Mouse (Mus musculus) hindbrain, embryonic 12.5 days (tissue): ENCODE measurements around the gene Sacs. TPM values are rescaled to one million over a fixed set of nuclear protein-coding genes. Genes with fewer than 3 reads are reported as not detected.
A peak's percentile ranks its signal among the peaks of the same experiment; 100 is the strongest.

Experiments
- ATAC-seq: fragments of 200-750 bp; cut with Nextera tagmentation; 2 replicates; pipeline ENCODE4 v1.8.0; 2017; ENCODE audit warnings: moderate TSS enrichment; ENCODE audit not compliant: low FRiP score
- H3K27ac ChIP-seq: fragments of 300-500 bp; sonication (generic); 2 replicates; pipeline ENCODE4 v1.5.1; 2016; ENCODE audit warnings: mild to moderate bottlenecking
- H3K27me3 ChIP-seq: fragments of 300-500 bp; sonication (generic); 2 replicates; pipeline ENCODE4 v1.6.1; 2016; ENCODE audit warnings: mild to moderate bottlenecking
- H3K36me3 ChIP-seq: fragments of 300-500 bp; sonication (generic); 2 replicates; pipeline ENCODE4 v1.6.1; 2016; ENCODE audit warnings: mild to moderate bottlenecking
- H3K4me1 ChIP-seq: fragments of 300-500 bp; sonication (generic); 2 replicates; pipeline ENCODE4 v1.6.1; 2016
- H3K4me2 ChIP-seq: fragments of 300-500 bp; sonication (generic); replicated peaks from 2 replicates; pipeline ENCODE4 v1.6.1; 2016; ENCODE audit warnings: mild to moderate bottlenecking
- H3K4me3 ChIP-seq: fragments of 300-500 bp; sonication (generic); 2 replicates; pipeline ENCODE4 v1.5.1; 2016; ENCODE audit warnings: mild to moderate bottlenecking
- H3K9ac ChIP-seq: fragments of 300-500 bp; sonication (generic); 2 replicates; pipeline ENCODE4 v1.6.1; 2016; ENCODE audit warnings: mild to moderate bottlenecking, moderate library complexity
- H3K9me3 ChIP-seq: fragments of 300-500 bp; sonication (generic); replicated peaks from 2 replicates; pipeline ENCODE4 v1.6.1; 2016; ENCODE audit warnings: mild to moderate bottlenecking
- WGBS: fragments of 180-500 bp; shearing (Covaris S2); methylation state at CpG from one replicate; pipeline ENCODE4 v1.1.7; 2016; 5-methylcytosine and 5-hydroxymethylcytosine counted together
- polyA plus RNA-seq: library from polyadenylated mRNA; unstranded; fragments of >200 nt; fragmentation: Nextera tagmentation; extraction: Ambion mirVana; gene quantifications from 2 replicates; pipeline ENCODE4 v1.2.1, GENCODE M21; 2016

The Sacs gene
- polyA plus RNA-seq, 1 experiment from 2014 or later = 7.1 TPM

DNA sequence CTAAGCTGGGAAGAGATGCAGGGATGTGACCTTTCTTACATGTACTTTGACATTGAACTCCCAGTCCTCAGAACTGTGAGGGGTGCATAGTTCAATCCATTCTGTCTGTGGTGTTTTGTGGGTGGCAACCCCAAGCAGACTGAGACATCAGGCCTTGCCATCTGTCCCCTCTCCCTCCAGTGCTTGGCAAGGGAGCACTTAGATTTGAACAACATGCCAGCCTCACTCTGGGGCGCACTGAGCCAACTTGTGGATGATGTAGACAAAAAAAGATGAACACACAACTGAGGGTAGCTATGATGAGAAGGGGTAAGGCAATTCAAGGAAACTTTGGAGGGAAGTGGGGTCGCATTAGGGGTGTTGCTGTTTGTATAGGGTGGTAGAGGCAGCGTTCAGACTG is 26.2 kb downstream of the Sacs start:
- Histone ChIP-seq H3K9me3 (no peaks in the 10 kb centered on the region), H3K4me1 (peaks cover 11% of the 10 kb centered on the region; the same call in 1 of the 2 replicates), H3K4me2 (no peak overlapping the region), H3K27me3 (peaks cover 13% of the 10 kb centered on the region), H3K36me3 (no peaks in the 10 kb centered on the region), H3K27ac (no peak overlapping the region), H3K9ac (no peak overlapping the region), H3K4me3 (no peak overlapping the region)
- no peak for ATAC-seq
- 85% methylated on average over 3 of the region's 3 CpGs for WGBS

DNA sequence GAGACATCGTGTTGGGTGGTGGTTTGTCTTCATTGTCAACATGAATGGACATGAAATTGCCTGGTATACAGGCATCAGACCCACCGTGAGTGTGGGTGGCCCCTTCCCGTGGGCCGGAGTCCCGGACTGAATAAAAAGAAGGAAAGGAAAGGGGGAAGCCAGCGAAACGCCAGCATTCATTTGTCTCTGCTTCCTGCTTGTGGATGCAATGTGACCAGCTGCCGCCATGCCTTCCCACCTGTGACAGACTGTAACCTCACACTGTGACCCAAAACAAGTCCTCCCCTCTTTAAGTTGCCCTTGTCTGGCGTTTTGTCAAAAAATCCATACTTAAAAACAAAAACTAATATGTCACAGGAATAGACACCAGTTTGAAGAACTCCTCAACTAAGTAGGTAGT is 27.7 kb downstream of the Sacs start:
- Histone ChIP-seq H3K36me3 (no peaks in the 10 kb centered on the region), H3K4me2 (no peak overlapping the region), H3K4me1 (peaks cover 6% of the 10 kb centered on the region; the same call in 1 of the 2 replicates), H3K27ac (no peak overlapping the region), H3K4me3 (no peak overlapping the region), H3K9me3 (no peaks in the 10 kb centered on the region), H3K9ac (no peak overlapping the region), H3K27me3 (peaks cover 13% of the 10 kb centered on the region)
- 83% methylated on average over 9 of the region's 9 CpGs for WGBS
- no peak for ATAC-seq

DNA sequence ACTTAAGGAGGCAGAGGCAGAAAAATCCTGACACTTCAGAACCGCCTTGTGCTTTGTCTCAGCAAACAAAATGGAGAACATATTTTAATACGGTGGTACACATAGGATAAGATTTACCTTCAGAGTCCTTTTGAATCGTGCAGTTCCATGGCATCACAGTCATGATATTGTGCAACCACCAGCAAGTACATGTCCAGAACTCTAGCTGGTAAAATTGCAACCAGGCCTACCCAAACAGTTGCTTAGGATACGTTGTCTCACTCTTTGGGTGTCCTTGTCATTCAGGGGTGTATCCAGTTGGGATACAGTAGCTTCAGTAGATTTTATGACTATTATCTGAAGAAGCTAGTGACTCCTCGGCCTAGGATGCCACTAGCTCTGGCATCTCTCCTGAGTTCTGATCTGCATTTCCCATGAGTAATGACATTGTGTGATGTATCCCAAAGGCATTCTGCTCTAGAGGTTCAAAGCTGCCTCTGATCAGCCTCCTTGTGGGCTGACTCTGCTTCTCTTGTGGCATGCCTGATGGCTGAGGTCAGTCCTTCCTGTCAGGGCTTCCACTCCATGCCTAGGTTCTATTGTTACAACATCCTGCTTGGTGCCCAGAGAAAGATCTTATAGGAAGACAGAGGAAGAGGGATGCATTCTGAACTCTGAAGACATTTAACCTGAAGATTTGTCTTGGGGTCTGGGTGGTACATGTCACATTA is 33.2 kb downstream of the Sacs start:
- 87% methylated on average over 5 of the region's 5 CpGs for WGBS
- H3K9ac ChIP-seq = no peak overlapping the region
- no peaks in the 10 kb centered on the region for H3K9me3 ChIP-seq
- no peak overlapping the region for H3K4me2 ChIP-seq
- H3K27me3 ChIP-seq = peaks cover 13% of the 10 kb centered on the region
- no peaks in the 10 kb centered on the region for H3K36me3 ChIP-seq
- H3K4me1 ChIP-seq = peaks cover 17% of the 10 kb centered on the region
- no peak for ATAC-seq
- H3K4me3 ChIP-seq = no peak overlapping the region
- no peak overlapping the region for H3K27ac ChIP-seq

DNA sequence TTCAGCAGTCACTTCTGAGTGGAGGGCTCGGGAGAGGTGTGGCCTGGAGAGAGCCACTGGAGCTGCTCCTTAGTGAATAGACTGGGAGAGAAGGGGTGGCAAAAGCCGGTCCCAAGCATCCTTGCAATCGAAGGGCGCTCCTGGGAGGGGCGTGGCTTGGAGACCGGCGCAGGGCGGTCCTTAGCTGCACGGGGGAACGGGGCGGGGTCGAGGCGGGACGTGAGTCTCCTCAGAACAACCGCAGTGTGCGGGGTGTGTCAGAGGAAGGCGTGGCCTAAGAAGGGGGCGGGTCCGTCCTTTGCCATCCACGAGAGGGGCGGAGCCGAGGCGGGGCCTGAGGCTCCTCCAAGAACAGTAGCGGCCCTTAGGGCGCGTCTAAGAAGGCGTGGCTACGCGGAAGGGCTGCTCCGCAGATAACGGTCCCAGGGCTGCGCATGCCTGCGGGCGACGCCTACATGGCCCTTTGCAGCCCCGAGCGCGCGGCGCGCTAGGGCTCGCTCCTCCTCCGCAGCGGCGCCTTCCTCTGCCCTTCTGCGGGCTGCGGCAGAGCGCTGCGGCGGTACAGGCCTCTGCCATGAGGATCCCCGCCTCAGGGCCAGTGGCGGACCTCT is 34.4 kb downstream of the Sacs start:
- Histone ChIP-seq H3K27ac (peak overlapping the region; percentile 94), H3K4me3 (peak overlapping the region; percentile 83), H3K4me1 (peaks cover 17% of the 10 kb centered on the region), H3K9me3 (no peaks in the 10 kb centered on the region), H3K9ac (peak overlapping the region; percentile 88), H3K27me3 (peaks cover 11% of the 10 kb centered on the region), H3K4me2 (peak overlapping the region; percentile 63), H3K36me3 (no peaks in the 10 kb centered on the region)
- WGBS = 1% methylated on average over 39 of the region's 52 CpGs
- ATAC-seq = peak; percentile 99

DNA sequence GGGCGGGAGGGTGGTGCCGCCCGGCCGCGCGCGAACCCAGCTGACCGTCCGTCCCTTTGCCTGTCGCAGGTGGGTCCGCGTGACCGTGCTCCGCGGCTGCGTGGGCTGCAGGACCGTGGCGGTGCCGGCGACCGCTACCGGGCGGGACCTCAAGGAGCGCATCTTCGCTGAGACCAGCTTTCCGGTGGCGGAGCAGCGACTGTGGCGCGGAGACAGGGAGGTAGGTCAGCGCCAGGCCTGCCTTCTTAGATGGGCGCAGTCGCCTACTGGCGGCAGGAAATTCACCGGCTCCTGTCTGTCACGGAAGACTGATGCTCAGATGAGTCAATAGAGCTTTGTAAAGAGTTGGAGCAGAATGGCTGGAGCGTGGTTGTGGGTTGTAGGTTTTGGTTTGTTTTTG is 35.0 kb downstream of the Sacs start:
- WGBS = under 1% methylated on average over 37 of the region's 37 CpGs
- H3K27me3 ChIP-seq = peaks cover 11% of the 10 kb centered on the region

DNA sequence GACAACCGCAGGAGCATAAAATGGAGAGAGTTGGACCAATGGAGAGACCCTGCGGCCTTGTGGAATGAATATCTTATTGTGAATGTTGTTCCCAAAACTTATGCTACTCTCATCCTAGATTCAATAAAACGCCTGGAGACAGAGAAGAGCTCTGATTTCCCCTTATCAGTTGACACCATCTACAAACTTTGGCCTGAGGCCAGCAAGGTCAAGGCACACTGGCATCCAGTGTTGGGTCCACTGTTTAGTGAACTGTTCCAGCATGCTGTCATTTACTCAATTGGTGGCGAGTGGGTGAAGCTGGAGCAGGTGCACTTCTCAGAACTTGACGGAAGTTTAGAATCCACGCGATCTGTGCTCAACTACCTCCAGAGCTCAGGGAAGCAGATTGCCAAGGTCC is 53.6 kb downstream of the Sacs start:
- Histone ChIP-seq H3K4me1 (no peaks in the 10 kb centered on the region), H3K9me3 (no peaks in the 10 kb centered on the region), H3K4me2 (no peak overlapping the region), H3K9ac (no peak overlapping the region), H3K36me3 (peaks cover 53% of the 10 kb centered on the region), H3K27ac (no peak overlapping the region), H3K4me3 (no peak overlapping the region), H3K27me3 (no peaks in the 10 kb centered on the region)
- ATAC-seq = no peak
- WGBS = 90% methylated on average over 7 of the region's 7 CpGs

More for the DNA sequence above, 35.0 kb downstream of the Sacs start:
- Histone ChIP-seq H3K9me3 (no peaks in the 10 kb centered on the region), H3K27ac (peak overlapping the region; percentile 94), H3K4me1 (peaks cover 17% of the 10 kb centered on the region), H3K4me3 (peak overlapping the region; percentile 83), H3K9ac (peak overlapping the region; percentile 88), H3K4me2 (peak overlapping the region; percentile 63), H3K36me3 (no peaks in the 10 kb centered on the region)
- ATAC-seq = peak; percentile 61

DNA sequence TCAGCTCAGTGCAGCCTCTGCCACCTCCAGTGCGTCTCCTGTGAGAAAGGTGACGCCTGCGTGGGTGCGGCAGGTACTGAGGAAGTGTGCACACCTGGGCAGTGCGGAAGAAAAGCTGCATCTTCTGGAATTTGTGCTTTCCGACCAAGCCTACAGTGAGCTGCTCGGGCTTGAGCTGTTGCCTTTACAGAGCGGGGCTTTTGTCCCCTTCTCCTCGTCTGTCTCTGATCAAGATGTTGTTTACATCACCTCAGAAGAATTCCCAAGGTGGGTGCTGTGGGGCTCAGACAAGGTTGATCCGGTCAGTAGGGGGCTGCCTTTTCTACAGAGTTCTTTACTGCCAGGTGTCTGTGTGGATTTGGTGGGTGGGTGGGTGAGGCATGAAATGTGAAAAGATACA is 54.1 kb downstream of the Sacs start:
- Histone ChIP-seq H3K9ac (no peak overlapping the region), H3K9me3 (no peaks in the 10 kb centered on the region), H3K4me2 (no peak overlapping the region), H3K4me3 (no peak overlapping the region), H3K27me3 (no peaks in the 10 kb centered on the region), H3K36me3 (peaks cover 55% of the 10 kb centered on the region), H3K27ac (no peak overlapping the region), H3K4me1 (no peaks in the 10 kb centered on the region)
- no peak for ATAC-seq
- 86% methylated on average over 10 of the region's 10 CpGs for WGBS

DNA sequence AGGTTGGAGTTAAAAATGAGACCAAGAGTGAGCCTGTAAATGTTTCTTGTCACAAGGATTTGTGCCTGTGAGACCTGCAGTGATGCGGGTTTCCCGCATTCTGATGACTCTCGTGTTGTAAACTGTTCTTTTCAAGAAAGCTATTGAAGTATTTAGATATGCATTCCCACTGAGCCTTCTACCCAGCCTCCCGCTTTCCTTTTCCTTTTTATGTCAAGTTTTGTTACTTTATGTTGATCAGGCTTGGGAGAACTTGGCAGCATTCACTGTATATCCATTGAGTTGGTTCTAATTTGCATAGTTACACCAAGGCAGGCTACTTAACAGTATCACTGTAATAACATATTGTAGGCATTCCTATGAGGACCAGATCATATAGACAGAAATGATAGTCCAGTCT is 56.2 kb downstream of the Sacs start:
- Histone ChIP-seq H3K4me1 (no peaks in the 10 kb centered on the region), H3K9ac (no peak overlapping the region), H3K27me3 (no peaks in the 10 kb centered on the region), H3K9me3 (no peaks in the 10 kb centered on the region), H3K4me3 (no peak overlapping the region), H3K27ac (no peak overlapping the region), H3K36me3 (peaks cover 65% of the 10 kb centered on the region), H3K4me2 (no peak overlapping the region)
- WGBS = 76% methylated on average over 4 of the region's 4 CpGs
- no peak for ATAC-seq

DNA sequence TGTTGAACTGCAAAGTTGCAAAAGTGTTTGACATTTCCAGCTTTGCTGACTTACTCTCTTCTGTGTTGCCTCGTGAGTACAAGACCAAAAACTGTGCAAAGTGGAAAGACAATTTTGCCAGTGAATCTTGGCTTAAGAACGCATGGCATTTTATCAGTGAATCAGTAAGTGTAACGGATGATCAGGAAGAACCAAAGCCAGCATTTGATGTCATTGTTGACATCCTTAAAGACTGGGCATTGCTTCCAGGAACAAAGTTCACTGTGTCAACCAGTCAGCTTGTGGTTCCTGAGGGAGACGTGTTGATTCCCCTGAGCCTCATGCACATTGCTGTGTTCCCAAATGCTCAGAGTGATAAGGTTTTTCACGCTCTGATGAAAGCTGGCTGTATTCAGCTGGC is 71.9 kb downstream of the Sacs start:
- no peak overlapping the region for H3K4me3 ChIP-seq
- no peaks in the 10 kb centered on the region for H3K27me3 ChIP-seq
- peaks cover 10% of the 10 kb centered on the region for H3K9me3 ChIP-seq
- H3K9ac ChIP-seq = no peak overlapping the region
- ATAC-seq = no peak
- WGBS = 96% methylated on average over 5 of the region's 5 CpGs
- no peak overlapping the region for H3K4me2 ChIP-seq
- no peak overlapping the region for H3K27ac ChIP-seq
- no peaks in the 10 kb centered on the region for H3K4me1 ChIP-seq
- peaks cover 87% of the 10 kb centered on the region for H3K36me3 ChIP-seq

DNA sequence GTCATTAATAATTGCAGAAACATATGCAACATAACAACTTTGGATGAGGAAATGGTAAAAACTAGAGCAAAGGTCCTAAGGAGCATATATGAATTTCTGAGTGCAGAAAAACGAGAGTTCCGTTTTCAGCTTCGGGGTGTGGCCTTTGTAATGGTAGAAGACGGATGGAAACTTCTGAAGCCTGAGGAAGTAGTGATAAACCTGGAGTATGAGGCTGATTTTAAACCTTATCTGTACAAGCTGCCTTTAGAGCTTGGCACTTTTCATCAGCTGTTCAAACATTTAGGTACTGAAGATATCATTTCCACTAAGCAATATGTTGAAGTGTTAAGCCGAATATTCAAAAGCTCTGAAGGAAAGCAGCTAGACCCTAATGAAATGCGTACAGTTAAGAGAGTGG is 73.5 kb downstream of the Sacs start:
- no peaks in the 10 kb centered on the region for H3K27me3 ChIP-seq
- H3K36me3 ChIP-seq = peaks cover 70% of the 10 kb centered on the region
- H3K27ac ChIP-seq = no peak overlapping the region
- H3K4me3 ChIP-seq = no peak overlapping the region
- ATAC-seq = no peak
- H3K9ac ChIP-seq = no peak overlapping the region
- no peak overlapping the region for H3K4me2 ChIP-seq
- 95% methylated on average over 6 of the region's 6 CpGs for WGBS
- 0 out of 2 replicates have a peak, but pooled peaks cover 4% of the 10 kb centered on the region for H3K9me3 ChIP-seq
- no peaks in the 10 kb centered on the region for H3K4me1 ChIP-seq

DNA sequence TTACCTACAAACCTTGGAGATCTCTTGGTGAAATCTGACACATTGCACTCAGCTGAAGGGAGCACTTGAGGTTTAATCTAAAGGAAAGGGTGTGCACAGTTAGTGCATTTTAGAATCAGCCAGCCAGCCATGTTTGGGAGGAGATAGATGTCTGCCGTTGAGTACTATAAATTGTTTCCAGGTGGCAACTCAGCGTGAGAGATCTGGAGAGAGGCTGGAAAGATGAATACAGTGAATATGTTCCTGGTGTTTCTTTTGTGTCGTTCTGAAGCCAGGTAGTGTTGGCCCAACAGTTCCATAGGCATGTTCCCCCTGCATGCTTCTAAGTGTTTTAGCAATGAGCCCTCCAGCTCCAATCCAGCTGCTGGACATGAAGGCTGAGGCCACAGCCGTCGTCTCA is 82.9 kb downstream of the Sacs start:
- H3K36me3 ChIP-seq = no peaks in the 10 kb centered on the region
- H3K4me3 ChIP-seq = no peak overlapping the region
- ATAC-seq = no peak
- H3K27ac ChIP-seq = no peak overlapping the region
- H3K4me1 ChIP-seq = no peaks in the 10 kb centered on the region
- H3K4me2 ChIP-seq = no peak overlapping the region
- no peak overlapping the region for H3K9ac ChIP-seq
- H3K9me3 ChIP-seq = 0 out of 2 replicates have a peak, but pooled peaks cover 3% of the 10 kb centered on the region
- 75% methylated on average over 5 of the region's 5 CpGs for WGBS
- no peaks in the 10 kb centered on the region for H3K27me3 ChIP-seq

DNA sequence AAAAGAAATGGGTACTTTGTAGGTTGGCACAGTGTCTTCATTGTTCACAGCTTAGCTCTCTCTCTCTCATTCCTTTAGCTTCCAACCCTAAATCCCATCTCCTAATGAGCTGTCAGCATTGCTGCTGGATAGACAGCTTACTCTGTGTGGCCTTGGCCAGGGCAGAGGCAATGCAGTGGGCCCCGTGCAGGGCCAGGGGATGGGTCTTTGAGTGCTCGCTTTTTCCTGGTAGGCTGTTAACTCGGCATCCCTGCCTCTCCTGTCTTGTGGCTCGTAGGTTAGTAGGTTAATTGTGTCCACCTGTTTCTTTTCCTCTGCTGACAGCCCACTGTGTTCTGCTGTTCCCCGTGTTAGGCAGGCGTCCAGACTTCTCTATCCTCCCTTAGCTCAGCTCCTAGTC is 84.2 kb downstream of the Sacs start:
- Histone ChIP-seq H3K27ac (no peak overlapping the region), H3K4me1 (no peaks in the 10 kb centered on the region), H3K27me3 (no peaks in the 10 kb centered on the region), H3K4me3 (no peak overlapping the region), H3K9ac (no peak overlapping the region), H3K9me3 (0 out of 2 replicates have a peak, but pooled peaks cover 3% of the 10 kb centered on the region), H3K36me3 (no peaks in the 10 kb centered on the region), H3K4me2 (no peak overlapping the region)
- WGBS = 63% methylated on average over 6 of the region's 6 CpGs
- no peak for ATAC-seq

DNA sequence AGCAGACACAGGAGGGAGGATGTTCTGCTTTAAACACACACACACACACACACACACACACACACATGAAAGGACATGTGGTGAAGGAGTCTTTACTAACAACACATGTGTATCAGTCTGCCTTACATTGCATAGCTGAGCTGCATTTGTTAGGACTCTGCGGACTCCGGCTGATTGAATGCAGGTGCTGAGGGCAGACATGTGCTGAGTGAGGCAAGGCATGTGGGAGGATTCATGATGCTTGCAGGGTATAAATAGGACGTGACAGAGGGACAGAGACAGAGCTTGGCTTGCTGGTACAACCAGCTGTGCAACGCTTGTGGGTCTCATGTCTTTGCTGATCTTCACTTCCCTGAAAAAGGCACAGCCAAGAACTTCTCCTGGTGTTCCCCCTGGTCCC is 85.5 kb downstream of the Sacs start:
- no peak for ATAC-seq

More for the DNA sequence above, 85.5 kb downstream of the Sacs start:
- Histone ChIP-seq H3K4me3 (no peak overlapping the region), H3K9me3 (0 out of 2 replicates have a peak, but pooled peaks cover 2% of the 10 kb centered on the region), H3K27me3 (no peaks in the 10 kb centered on the region), H3K4me1 (no peaks in the 10 kb centered on the region), H3K27ac (no peak overlapping the region), H3K9ac (no peak overlapping the region), H3K4me2 (no peak overlapping the region), H3K36me3 (no peaks in the 10 kb centered on the region)
- 71% methylated on average over 4 of the region's 4 CpGs for WGBS
